Mouse (Mus musculus) lung, postnatal 0 days (tissue): ENCODE data around the gene Pde4a. TPM values are rescaled to one million over a fixed set of nuclear protein-coding genes. Genes with fewer than 3 reads are reported as not detected.

Experiments used
- ATAC-seq: fragments of 200-750 bp; cut with Nextera tagmentation; 2 replicates; pipeline ENCODE4 v1.8.0; 2017; ENCODE audit warnings: moderate library complexity
- DNase-seq: peaks from one replicate; pipeline ENCODE4 v3.0.0-alpha.2; 2016; ENCODE audit warnings: low spot score
- H3K27ac ChIP-seq: fragments of 300-500 bp; sonication (generic); 2 replicates; pipeline ENCODE4 v1.5.1; 2014; ENCODE audit warnings: antibody characterized with exemption, mild to moderate bottlenecking, low read length, mixed read lengths
- H3K27me3 ChIP-seq: fragments of 300-500 bp; sonication (generic); replicated peaks from 2 replicates; pipeline ENCODE4 v1.6.1; 2014; ENCODE audit warnings: low read length, mixed read lengths; ENCODE audit not compliant: insufficient read depth
- H3K36me3 ChIP-seq: fragments of 300-500 bp; sonication (generic); 2 replicates; pipeline ENCODE4 v1.6.1; 2014; ENCODE audit warnings: low read length, mixed read lengths; ENCODE audit not compliant: insufficient read depth
- H3K4me1 ChIP-seq: fragments of 300-500 bp; sonication (generic); 2 replicates; pipeline ENCODE4 v1.6.1; 2014; ENCODE audit warnings: antibody characterized with exemption, low read depth, low read length, mixed read lengths; ENCODE audit not compliant: insufficient read depth
- H3K4me2 ChIP-seq: fragments of 300-500 bp; sonication (generic); replicated peaks from 2 replicates; pipeline ENCODE4 v1.6.1; 2014; ENCODE audit warnings: low read depth, mild to moderate bottlenecking, low read length, moderate library complexity, mixed read lengths
- H3K4me3 ChIP-seq: fragments of 300-500 bp; sonication (generic); 2 replicates; pipeline ENCODE4 v1.5.1; 2014; ENCODE audit warnings: low read depth, low read length
- H3K9ac ChIP-seq: fragments of 300-500 bp; sonication (generic); replicated peaks from 2 replicates; pipeline ENCODE4 v1.6.1; 2014; ENCODE audit warnings: low read depth, mild to moderate bottlenecking
- H3K9me3 ChIP-seq: fragments of 300-500 bp; sonication (generic); 2 replicates; pipeline ENCODE4 v1.6.1; 2016; ENCODE audit warnings: low read length, mixed read lengths
- CTCF ChIP-seq: IDR thresholded peaks from 2 replicates; pipeline ENCODE4 v1.5.1; 2016; ENCODE audit warnings: antibody characterized with exemption, mild to moderate bottlenecking
- EP300 ChIP-seq: IDR thresholded peaks from 2 replicates; pipeline ENCODE4 v1.6.1; 2016; ENCODE audit warnings: antibody characterized with exemption, mild to moderate bottlenecking, control low read depth
- WGBS: fragments of 180-500 bp; shearing (Covaris S2); extraction: QIAGEN DNeasy Blood & Tissue Kit; methylation state at CpG from one replicate; pipeline ENCODE4 v1.1.7; 2014; 5-methylcytosine and 5-hydroxymethylcytosine counted together
- polyA plus RNA-seq: library from polyadenylated mRNA; unstranded; fragments of >200 nt; fragmentation: Nextera tagmentation; extraction: Ambion mirVana; gene quantifications from 2 replicates; pipeline ENCODE4 v1.2.1, GENCODE M21; 2015

The Pde4a gene
- polyA plus RNA-seq, 1 experiment from 2014 or later: 3.9 TPM

DNA sequence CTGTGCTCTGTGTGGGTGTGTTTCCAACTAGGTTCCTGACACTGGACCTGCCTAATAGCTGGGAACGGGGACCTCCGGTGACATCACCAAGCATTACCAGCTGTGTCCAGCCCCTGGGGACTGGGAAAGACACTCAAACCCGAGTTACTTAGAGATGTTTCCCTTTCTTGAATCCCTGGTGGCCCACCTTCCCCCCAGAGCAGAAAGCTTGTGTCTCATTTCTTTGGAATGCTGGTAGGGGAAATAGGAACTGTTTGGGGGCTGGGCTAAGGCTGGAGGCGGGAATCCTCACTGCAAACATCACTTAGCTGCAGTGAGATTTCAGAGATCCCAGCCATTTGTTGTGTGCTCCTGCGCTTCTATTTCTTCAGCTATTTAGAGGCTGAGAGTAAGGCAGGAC is 11.7 kb upstream of the Pde4a start:
- peak overlapping the region; percentile 20; the same call in 1 of the 2 replicates for H3K27ac ChIP-seq

DNA sequence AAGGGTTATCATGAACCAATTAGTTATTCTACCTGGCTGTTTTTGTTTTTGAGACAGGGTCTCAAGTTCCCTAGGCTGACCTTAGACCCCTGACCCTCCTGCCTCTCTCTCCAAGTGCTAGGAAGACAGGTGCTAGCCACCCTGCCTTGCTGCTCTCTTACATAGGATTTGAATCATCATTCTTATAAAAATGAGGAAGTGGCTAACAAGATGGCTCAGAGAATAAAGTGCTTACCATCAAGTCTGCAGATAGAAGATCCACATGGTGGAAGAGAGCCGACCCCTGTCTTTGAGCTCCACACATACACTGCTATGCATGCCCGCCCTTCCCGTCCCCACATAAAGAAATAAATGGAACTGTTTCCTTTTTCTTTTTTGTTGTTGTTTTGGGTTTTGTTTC is 10.7 kb upstream of the Pde4a start:
- no peak for DNase-seq
- Histone ChIP-seq H3K36me3 (no peaks in the 10 kb centered on the region), H3K27ac (no peak overlapping the region), H3K27me3 (no peaks in the 10 kb centered on the region), H3K4me1 (peaks cover 9% of the 10 kb centered on the region), H3K4me2 (no peak overlapping the region), H3K9me3 (no peaks in the 10 kb centered on the region), H3K9ac (no peak overlapping the region), H3K4me3 (no peak overlapping the region)
- WGBS: 88% methylated on average over 3 of the region's 3 CpGs
- no peak for ATAC-seq
- TF ChIP-seq CTCF: no peak
- TF ChIP-seq EP300: no peak

More for the DNA sequence above, 11.7 kb upstream of the Pde4a start:
- H3K4me2 ChIP-seq: peak overlapping the region; percentile 68
- 7% methylated on average over 5 of the region's 5 CpGs for WGBS
- no peaks in the 10 kb centered on the region for H3K36me3 ChIP-seq
- DNase-seq (peak; percentile 51), ATAC-seq (no peak)
- H3K9me3 ChIP-seq: no peaks in the 10 kb centered on the region
- H3K27me3 ChIP-seq: no peaks in the 10 kb centered on the region
- H3K4me3 ChIP-seq: peak overlapping the region; percentile 27
- no peak for TF ChIP-seq CTCF
- TF ChIP-seq EP300: no peak
- H3K9ac ChIP-seq: peak overlapping the region; percentile 13; the same call in 1 of the 2 replicates
- H3K4me1 ChIP-seq: peaks cover 10% of the 10 kb centered on the region

DNA sequence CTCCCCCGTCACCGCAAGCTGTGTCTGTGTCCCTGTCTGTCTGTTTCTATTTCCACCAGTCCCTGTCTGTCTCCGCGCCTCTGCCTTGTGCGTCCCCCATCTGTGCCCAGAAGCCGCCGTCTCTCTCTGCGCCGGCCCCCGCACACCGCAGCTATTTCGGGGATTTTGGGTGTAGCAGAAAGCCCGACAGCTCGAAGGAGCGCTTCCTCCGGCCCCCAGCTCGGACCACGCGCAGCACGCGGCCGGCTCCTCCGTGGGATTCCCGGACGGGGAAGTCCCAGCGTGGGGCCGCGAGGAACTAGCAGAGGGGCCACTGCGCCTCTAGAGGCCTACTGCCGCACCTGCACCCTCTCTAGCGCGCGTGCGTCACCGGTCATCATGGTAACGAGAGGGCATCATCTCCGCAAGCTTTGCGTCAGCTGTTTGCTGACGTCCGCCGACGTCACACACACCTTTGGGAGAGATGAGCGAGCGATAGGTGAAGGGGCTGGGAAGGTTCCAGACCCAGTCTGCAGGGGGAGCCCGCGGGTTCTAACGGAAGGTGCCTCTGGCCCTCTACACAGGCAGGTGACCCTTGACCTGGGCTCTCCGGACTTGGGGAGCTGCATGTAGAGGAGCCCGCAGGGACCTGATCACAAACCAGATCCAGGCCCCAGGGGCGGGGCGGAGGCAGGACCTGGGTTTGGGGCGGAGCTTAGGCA is 4.2 kb upstream of the Pde4a start:
- DNase-seq: peak; percentile 86
- no peak overlapping the region for H3K27ac ChIP-seq
- H3K9me3 ChIP-seq: no peaks in the 10 kb centered on the region
- peak overlapping the region; percentile 57 for H3K9ac ChIP-seq
- peaks cover 14% of the 10 kb centered on the region for H3K4me1 ChIP-seq
- no peaks in the 10 kb centered on the region for H3K36me3 ChIP-seq
- peak overlapping the region; percentile 50 for H3K4me3 ChIP-seq
- H3K4me2 ChIP-seq: peak overlapping the region; percentile 74
- peaks cover 33% of the 10 kb centered on the region for H3K27me3 ChIP-seq
- peak; percentile 82 for ATAC-seq
- 2% methylated on average over 52 of the region's 52 CpGs for WGBS
- TF ChIP-seq CTCF (peak; percentile 96), EP300 (no peak)

DNA sequence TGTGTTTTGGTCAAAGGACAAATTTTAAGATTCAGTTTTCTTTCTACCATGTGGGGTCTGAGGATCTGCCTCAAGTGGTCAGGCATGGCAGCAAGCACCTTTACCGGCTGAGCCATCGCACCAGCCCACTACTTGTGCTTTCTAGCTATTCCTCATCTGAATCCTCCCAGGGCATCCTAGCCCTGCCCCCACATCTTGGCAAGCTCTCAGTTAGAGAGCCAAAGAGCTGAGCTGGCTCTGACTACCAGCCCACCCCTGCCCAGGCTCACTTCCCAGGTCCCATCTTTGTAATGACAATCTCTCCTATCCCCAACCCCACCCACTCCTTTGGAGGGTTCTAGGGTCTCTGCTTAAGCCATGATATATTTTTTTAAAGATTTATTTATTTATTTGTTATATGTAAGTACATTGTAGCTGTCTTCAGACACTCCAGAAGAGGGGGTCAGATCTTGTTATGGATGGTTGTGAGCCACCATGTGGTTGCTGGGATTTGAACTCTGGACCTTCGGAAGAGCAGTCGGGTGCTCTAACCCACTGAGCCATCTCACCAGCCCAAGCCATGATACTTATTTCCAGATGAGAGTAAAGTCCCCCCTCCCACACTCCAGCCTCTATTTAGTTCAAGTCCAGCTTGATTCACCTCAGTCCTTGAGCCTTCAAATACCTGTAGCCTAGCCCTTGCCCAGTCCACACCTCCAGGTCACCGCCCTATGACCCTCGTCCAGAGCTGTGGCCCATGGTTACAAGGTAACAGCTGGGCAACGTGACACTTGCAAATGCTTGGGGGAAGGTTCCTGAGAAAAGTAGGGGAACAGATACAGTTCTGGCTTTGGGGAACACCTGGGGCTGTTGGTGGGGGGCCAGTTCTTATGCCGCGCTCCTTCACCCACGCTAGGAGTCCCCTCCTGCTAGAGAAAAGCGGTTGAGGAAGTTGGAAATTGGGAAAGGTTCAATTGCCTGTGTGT is 2.1 kb upstream of the Pde4a start:
- H3K36me3 ChIP-seq: no peaks in the 10 kb centered on the region
- H3K9me3 ChIP-seq: no peaks in the 10 kb centered on the region
- TF ChIP-seq EP300 (no peak), CTCF (no peak)
- ATAC-seq (no peak), DNase-seq (no peak)
- no peak overlapping the region for H3K4me3 ChIP-seq
- peak overlapping the region; percentile 32; the same call in 1 of the 2 replicates for H3K4me2 ChIP-seq
- peaks cover 21% of the 10 kb centered on the region for H3K4me1 ChIP-seq
- H3K27me3 ChIP-seq: peaks cover 33% of the 10 kb centered on the region
- WGBS: 32% methylated on average over 11 of the region's 11 CpGs
- no peak overlapping the region for H3K9ac ChIP-seq
- H3K27ac ChIP-seq: no peak overlapping the region

DNA sequence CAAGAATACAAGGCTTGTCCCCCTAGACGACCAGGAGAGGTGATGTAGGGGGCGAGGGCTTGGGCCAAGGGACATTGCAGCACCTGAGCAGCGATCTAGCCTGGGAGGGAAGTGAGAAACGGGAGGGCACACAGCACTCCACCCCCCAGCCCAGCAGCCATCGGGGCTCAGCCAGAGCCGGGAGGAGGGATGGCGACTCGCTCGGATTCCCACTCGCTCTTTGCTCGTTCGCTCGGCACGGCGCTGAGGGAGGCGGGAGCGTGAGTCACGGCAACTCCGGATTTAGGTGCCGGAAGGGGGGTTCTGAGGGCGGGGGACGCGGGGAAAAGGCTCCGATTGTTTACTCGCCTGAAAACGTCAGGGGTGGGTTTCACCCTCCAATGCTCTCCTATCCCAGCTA is 1.4 kb upstream of the Pde4a start:
- ATAC-seq (no peak), DNase-seq (no peak)
- WGBS: under 1% methylated on average over 24 of the region's 26 CpGs
- Histone ChIP-seq H3K9me3 (no peaks in the 10 kb centered on the region), H3K4me3 (peak overlapping the region; percentile 10; the same call in 1 of the 2 replicates), H3K27me3 (peaks cover 33% of the 10 kb centered on the region), H3K9ac (no peak overlapping the region), H3K4me1 (peaks cover 21% of the 10 kb centered on the region), H3K27ac (no peak overlapping the region), H3K36me3 (no peaks in the 10 kb centered on the region), H3K4me2 (peak overlapping the region; percentile 32)
- TF ChIP-seq CTCF: no peak
- no peak for TF ChIP-seq EP300

DNA sequence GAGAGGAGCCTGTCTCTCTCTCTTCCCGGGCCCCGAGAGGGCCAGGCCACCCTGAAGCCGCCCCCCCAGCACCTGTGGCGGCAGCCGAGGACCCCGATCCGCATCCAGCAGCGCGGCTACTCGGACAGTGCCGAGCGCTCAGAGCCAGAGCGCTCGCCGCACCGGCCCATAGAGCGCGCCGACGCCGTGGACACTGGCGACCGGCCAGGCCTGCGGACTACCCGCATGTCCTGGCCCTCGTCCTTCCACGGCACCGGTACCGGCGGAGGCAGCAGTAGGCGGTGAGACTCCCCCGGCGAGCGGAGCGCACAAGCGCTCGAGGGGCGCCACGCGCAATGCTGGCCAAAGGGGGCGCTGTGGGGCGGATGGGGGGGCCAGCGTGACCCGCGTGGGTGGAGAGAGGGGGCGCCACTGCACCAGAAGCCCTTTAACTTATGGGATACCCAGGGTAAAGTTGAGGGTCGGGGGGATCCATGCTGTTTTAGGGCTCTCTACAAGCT is 488 bp downstream of the Pde4a start:
- peaks cover 21% of the 10 kb centered on the region for H3K4me1 ChIP-seq
- TF ChIP-seq CTCF (peak; percentile 79), EP300 (no peak)
- H3K27me3 ChIP-seq: peaks cover 33% of the 10 kb centered on the region
- WGBS: under 1% methylated on average over 42 of the region's 47 CpGs
- H3K4me3 ChIP-seq: peak overlapping the region; percentile 43
- peak overlapping the region; percentile 35; the same call in 1 of the 2 replicates for H3K9ac ChIP-seq
- H3K4me2 ChIP-seq: peak overlapping the region; percentile 80
- H3K27ac ChIP-seq: no peak overlapping the region
- no peaks in the 10 kb centered on the region for H3K36me3 ChIP-seq
- no peaks in the 10 kb centered on the region for H3K9me3 ChIP-seq
- no peak for ATAC-seq
- DNase-seq: peak; percentile 23
